In the genomic region with DNA sequence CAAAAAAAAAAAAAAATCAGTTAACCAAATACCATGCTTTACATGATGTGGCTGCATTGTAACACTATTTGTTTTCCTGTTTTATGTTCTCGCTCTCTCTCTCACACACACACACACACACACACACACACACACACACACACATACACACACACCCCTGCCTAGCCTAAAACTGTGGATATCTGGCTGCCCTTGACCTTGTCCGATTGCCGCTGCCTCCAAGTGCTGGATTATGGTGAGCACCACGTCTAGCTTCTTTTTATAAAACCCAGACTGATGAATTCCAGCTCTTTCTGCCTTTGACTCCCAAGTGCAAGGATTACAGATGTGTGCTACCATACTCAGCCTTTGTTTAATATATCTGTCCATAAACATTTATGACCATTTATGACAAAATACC, we compare ENCODE assay signal across 9 mouse cellular contexts. TPM values are rescaled to one million over a fixed set of nuclear protein-coding genes. Genes with fewer than 3 reads are reported as not detected.
DNase-seq lines count a peak whose midpoint lies in the region; ATAC-seq and TF ChIP-seq lines count a peak whose summit lies in the region.
"Had no signal": no experiment of that assay in that cellular context is flagged by ENCODE, and none has a peak within 500 bp of the region (broad histone marks: within the 10 kb centered on the region; RNA-seq: fewer than 3 reads in every experiment).

No protein-coding gene starts in this region.

- no peaks in the 10 kb centered on the region for H3K9me3 ChIP-seq in lung, embryonic 14.5 days (ENCODE audit: low read depth, low read length)
- H3K9me3 ChIP-seq in intestine, embryonic 14.5 days (ENCODE audit: control insufficient read depth, low read length): no peaks in the 10 kb centered on the region
- H3K9me3 ChIP-seq in neural tube, embryonic 15.5 days (replicated peaks): no peaks in the 10 kb centered on the region

- H3K4me3 ChIP-seq in lung, embryonic 14.5 days (ENCODE audit: low read depth, low read length): no peak overlapping the region
- peak overlapping the region; percentile 99 for H3K4me3 ChIP-seq in intestine, embryonic 14.5 days (ENCODE audit: low read depth, low read length)
- H3K4me3 ChIP-seq in neural tube, embryonic 15.5 days (replicated peaks): peak overlapping the region; percentile 88; the same call in 1 of the 2 replicates

- peaks cover 9% of the 10 kb centered on the region for H3K4me1 ChIP-seq in lung, embryonic 14.5 days (ENCODE audit: insufficient read depth)
- H3K4me1 ChIP-seq in intestine, embryonic 14.5 days (replicated peaks; ENCODE audit: control insufficient read depth, insufficient read depth, low read length): peaks cover 14% of the 10 kb centered on the region
- H3K4me1 ChIP-seq in neural tube, embryonic 15.5 days: peaks cover 34% of the 10 kb centered on the region

- no peak for ATAC-seq in lung, embryonic 14.5 days (ENCODE audit: insufficient read depth)
- no peak for ATAC-seq in intestine, embryonic 14.5 days (replicated peaks; ENCODE audit: low FRiP score, low TSS enrichment, low read depth)
- ATAC-seq in neural tube, embryonic 15.5 days (ENCODE audit: low FRiP score): no peak
- ATAC-seq in cerebellum, adult (ENCODE audit: insufficient number of reproducible peaks, low FRiP score, low TSS enrichment): no peak

- H3K36me3 ChIP-seq in lung, embryonic 14.5 days (ENCODE audit: insufficient read depth): peaks cover 6% of the 10 kb centered on the region; the same call in 1 of the 2 replicates
- peaks cover 7% of the 10 kb centered on the region; the same call in 1 of the 2 replicates for H3K36me3 ChIP-seq in intestine, embryonic 14.5 days (ENCODE audit: control insufficient read depth, insufficient read depth, low read length)
- no peaks in the 10 kb centered on the region for H3K36me3 ChIP-seq in neural tube, embryonic 15.5 days

- 76% methylated on average over 4 of the region's 4 CpGs for WGBS in lung, embryonic 14.5 days
- 65% methylated on average over 4 of the region's 4 CpGs for WGBS in intestine, embryonic 14.5 days
- WGBS in neural tube, embryonic 15.5 days: 88% methylated on average over 4 of the region's 4 CpGs

- H3K4me2 ChIP-seq in lung, embryonic 14.5 days: peak overlapping the region; percentile 76
- H3K4me2 ChIP-seq in intestine, embryonic 14.5 days (ENCODE audit: low read length): peak overlapping the region; percentile 85
- peak overlapping the region; percentile 87 for H3K4me2 ChIP-seq in neural tube, embryonic 15.5 days

- DNase-seq in adrenal gland, postnatal 10 days: peak; percentile 47
- DNase-seq in adrenal gland, postnatal 14 days: no peak
- no peak for DNase-seq in lung, embryonic 14.5 days
- DNase-seq in lung, postnatal 4 days: no peak
- no peak for DNase-seq in intestine, embryonic 14.5 days (ENCODE audit: low spot score)
- DNase-seq in cerebellum, adult 11-12 months: no peak
- DNase-seq: adrenal gland, postnatal 25 days had no signal

- no peak overlapping the region for H3K27ac ChIP-seq in lung, embryonic 14.5 days (ENCODE audit: low read depth)
- H3K27ac ChIP-seq in intestine, embryonic 14.5 days (ENCODE audit: low read depth): no peak overlapping the region
- no peak overlapping the region for H3K27ac ChIP-seq in neural tube, embryonic 15.5 days (replicated peaks)

- no peaks in the 10 kb centered on the region for H3K27me3 ChIP-seq in lung, embryonic 14.5 days (ENCODE audit: insufficient read depth, low read length)
- no peaks in the 10 kb centered on the region for H3K27me3 ChIP-seq in intestine, embryonic 14.5 days (replicated peaks; ENCODE audit: control insufficient read depth, insufficient read depth, low read length)
- H3K27me3 ChIP-seq in neural tube, embryonic 15.5 days (replicated peaks): no peaks in the 10 kb centered on the region

- TF ChIP-seq CTCF in lung, embryonic 14.5 days (IDR thresholded peaks at IDR 0.05; ENCODE audit: low read depth): no peak

- 0 out of 2 replicates have a peak overlapping the region, but pooled peaks have one; percentile 17 for H3K9ac ChIP-seq in lung, embryonic 14.5 days
- H3K9ac ChIP-seq in intestine, embryonic 14.5 days (ENCODE audit: low read length): peak overlapping the region; percentile 16; the same call in 1 of the 2 replicates
- H3K9ac ChIP-seq in neural tube, embryonic 15.5 days (replicated peaks): no peak overlapping the region

RNA-seq across cellular contexts. Expression of gene Nkiras2, which starts 1.6 kb away (rescaled TPM):
- total RNA-seq in adrenal gland, postnatal 10 days (2021): 10 to 100 TPM; 44.9 to 54.3 TPM
- 41.1 and 44.4 TPM in 2 replicates for total RNA-seq in adrenal gland, postnatal 14 days (2021)
- polyA plus RNA-seq in lung, embryonic 14.5 days (2014; fragmentation: Nextera tagmentation; extraction: Ambion mirVana): 60.3 and 65.4 TPM in 2 replicates
- polyA plus RNA-seq in intestine, embryonic 14.5 days (2014; fragmentation: Nextera tagmentation; extraction: Ambion mirVana): 71.9 and 72.1 TPM in 2 replicates
- polyA plus RNA-seq in neural tube, embryonic 15.5 days (2015; fragmentation: Nextera tagmentation; extraction: Ambion mirVana): 90.1 and 96.3 TPM in 2 replicates

RNA-seq across cellular contexts. Expression of gene Dnajc7, which starts 2.5 kb away (rescaled TPM):
- 100 to 1,000 TPM; 212 to 265 TPM for total RNA-seq in adrenal gland, postnatal 10 days (2021)
- 217 and 264 TPM in 2 replicates for total RNA-seq in adrenal gland, postnatal 14 days (2021)
- 71.6 and 79.4 TPM in 2 replicates for polyA plus RNA-seq in lung, embryonic 14.5 days (2014; fragmentation: Nextera tagmentation; extraction: Ambion mirVana)
- 61.7 and 70.5 TPM in 2 replicates for polyA plus RNA-seq in intestine, embryonic 14.5 days (2014; fragmentation: Nextera tagmentation; extraction: Ambion mirVana)
- 287 and 298 TPM in 2 replicates for polyA plus RNA-seq in neural tube, embryonic 15.5 days (2015; fragmentation: Nextera tagmentation; extraction: Ambion mirVana)

RNA-seq across cellular contexts. Expression of gene Cnp, which starts 42.8 kb away (rescaled TPM):
- 10 to 100 TPM; 32.9 to 35.7 TPM for total RNA-seq in adrenal gland, postnatal 10 days (2021)
- total RNA-seq in adrenal gland, postnatal 14 days (2021): 35.5 and 38.4 TPM in 2 replicates
- 24.4 and 25.4 TPM in 2 replicates for polyA plus RNA-seq in lung, embryonic 14.5 days (2014; fragmentation: Nextera tagmentation; extraction: Ambion mirVana)
- 34.7 and 39.2 TPM in 2 replicates for polyA plus RNA-seq in intestine, embryonic 14.5 days (2014; fragmentation: Nextera tagmentation; extraction: Ambion mirVana)
- 62.0 and 74.6 TPM in 2 replicates for polyA plus RNA-seq in neural tube, embryonic 15.5 days (2015; fragmentation: Nextera tagmentation; extraction: Ambion mirVana)
